Mouse (Mus musculus): ENCODE data around the gene Padi6. TPM values are rescaled to one million over a fixed set of nuclear protein-coding genes. Genes with fewer than 3 reads are reported as not detected.

The Padi6 gene
- not detected for total RNA-seq (2021)
- long read RNA-seq, experiment 1, result 0 reads
- long read RNA-seq, experiment 2, result 0 reads

- DNase-seq (ENCODE audit: low spot score), result no peak
These were observed at the start of gene Padi6 for GRCm38 (mm10) chr4:140742543-140742942. Padi6 (minus strand) TSS chr4:140742643.

- DNase-seq (ENCODE audit: low spot score), result no peak
These were observed 48.6 kb upstream of the Padi6 start for GRCm38 (mm10) chr4:140791071-140791470.

- no peak for DNase-seq (ENCODE audit: low spot score)
These were observed 47.5 kb upstream of the Padi6 start for GRCm38 (mm10) chr4:140789983-140790382.

GRCm38 (mm10) chr4:140788983-140789382 lies 46.5 kb upstream of the Padi6 start:
- DNase-seq (ENCODE audit: low spot score), result peak; percentile 71

GRCm38 (mm10) chr4:140788264-140788663 lies 45.8 kb upstream of the Padi6 start:
- DNase-seq (ENCODE audit: low spot score), result no peak

GRCm38 (mm10) chr4:140787414-140787813 lies 45.0 kb upstream of the Padi6 start:
- DNase-seq (ENCODE audit: low spot score), result no peak

- no peak for DNase-seq (ENCODE audit: low spot score)
These were observed 42.8 kb upstream of the Padi6 start for GRCm38 (mm10) chr4:140785217-140785616.

- DNase-seq (ENCODE audit: low spot score), result no peak
These were observed 42.0 kb upstream of the Padi6 start for GRCm38 (mm10) chr4:140784292-140784945.

GRCm38 (mm10) chr4:140782821-140783220 lies 40.4 kb upstream of the Padi6 start:
- no peak for DNase-seq (ENCODE audit: low spot score)

- peak; percentile 36 for DNase-seq (ENCODE audit: low spot score)
These were observed 38.1 kb upstream of the Padi6 start for GRCm38 (mm10) chr4:140780507-140780906.

- DNase-seq (ENCODE audit: low spot score), result peak; percentile 29
These were observed 37.5 kb upstream of the Padi6 start for GRCm38 (mm10) chr4:140779803-140780397.

- no peak for DNase-seq (ENCODE audit: low spot score)
These were observed 34.2 kb upstream of the Padi6 start for GRCm38 (mm10) chr4:140776623-140777022.

- DNase-seq (ENCODE audit: low spot score), result no peak
These were observed 33.4 kb upstream of the Padi6 start for GRCm38 (mm10) chr4:140775876-140776275.

GRCm38 (mm10) chr4:140774893-140775292 lies 32.5 kb upstream of the Padi6 start:
- DNase-seq (ENCODE audit: low spot score), result no peak

GRCm38 (mm10) chr4:140774025-140774800 lies 31.8 kb upstream of the Padi6 start, which contains the start of gene Padi4:
Padi4 (minus strand) TSS chr4:140774236.
- DNase-seq (ENCODE audit: low spot score), result no peak

- DNase-seq (ENCODE audit: low spot score), result no peak
These were observed 28.6 kb upstream of the Padi6 start for GRCm38 (mm10) chr4:140771091-140771490.

- DNase-seq (ENCODE audit: low spot score), result peak; percentile 55
These were observed 28.0 kb upstream of the Padi6 start for GRCm38 (mm10) chr4:140770433-140770832.

- DNase-seq (ENCODE audit: low spot score), result no peak
These were observed 26.5 kb upstream of the Padi6 start for GRCm38 (mm10) chr4:140768973-140769372.

GRCm38 (mm10) chr4:140765936-140766335 lies 23.5 kb upstream of the Padi6 start:
- DNase-seq (ENCODE audit: low spot score), result no peak

GRCm38 (mm10) chr4:140763158-140763557 lies 20.7 kb upstream of the Padi6 start:
- peak; percentile 80 for DNase-seq (ENCODE audit: low spot score)

GRCm38 (mm10) chr4:140761601-140762000 lies 19.2 kb upstream of the Padi6 start:
- DNase-seq (ENCODE audit: low spot score), result no peak

GRCm38 (mm10) chr4:140755811-140756210 lies 13.4 kb upstream of the Padi6 start:
- DNase-seq (ENCODE audit: low spot score), result no peak

Measured in gastrocnemius, adult 18-20 months (tissue).